Mouse (Mus musculus) kidney, embryonic 14.5 days (tissue): ENCODE measurements around the gene Ctns. TPM values are rescaled to one million over a fixed set of nuclear protein-coding genes. Genes with fewer than 3 reads are reported as not detected.

Source experiments
- ATAC-seq: fragments of 200-750 bp; cut with Nextera tagmentation; 2 replicates; pipeline ENCODE4 v1.8.0; 2017; ENCODE audit warnings: moderate number of reproducible peaks, mild to moderate bottlenecking, moderate TSS enrichment, moderate library complexity; ENCODE audit not compliant: low FRiP score, low TSS enrichment
- H3K27ac ChIP-seq: fragments of 300-500 bp; sonication (generic); 2 replicates; pipeline ENCODE4 v1.5.1; 2014; ENCODE audit warnings: low read depth, mild to moderate bottlenecking, low read length, moderate library complexity, mixed read lengths
- H3K27me3 ChIP-seq: fragments of 300-500 bp; sonication (generic); 2 replicates; pipeline ENCODE4 v1.6.1; 2014; ENCODE audit warnings: mild to moderate bottlenecking, low read length; ENCODE audit not compliant: control insufficient read depth, insufficient read depth
- H3K36me3 ChIP-seq: fragments of 300-500 bp; sonication (generic); 2 replicates; pipeline ENCODE4 v1.6.1; 2014; ENCODE audit warnings: low read length, mixed read lengths; ENCODE audit not compliant: control insufficient read depth, insufficient read depth
- H3K4me1 ChIP-seq: fragments of 300-500 bp; sonication (generic); 2 replicates; pipeline ENCODE4 v1.6.1; 2014; ENCODE audit warnings: low read length, mixed read lengths; ENCODE audit not compliant: control insufficient read depth, insufficient read depth
- H3K4me2 ChIP-seq: fragments of 300-500 bp; sonication (generic); replicated peaks from 2 replicates; pipeline ENCODE4 v1.6.1; 2014; ENCODE audit warnings: low read depth, mild to moderate bottlenecking, low read length
- H3K4me3 ChIP-seq: fragments of 300-500 bp; sonication (generic); 2 replicates; pipeline ENCODE4 v1.5.1; 2014; ENCODE audit warnings: mild to moderate bottlenecking, low read length
- H3K9ac ChIP-seq: fragments of 300-500 bp; sonication (generic); 2 replicates; pipeline ENCODE4 v1.6.1; 2014; ENCODE audit warnings: low read depth, mild to moderate bottlenecking, low read length, moderate library complexity
- H3K9me3 ChIP-seq: fragments of 300-500 bp; sonication (generic); 2 replicates; pipeline ENCODE4 v1.6.1; 2016; ENCODE audit warnings: low read length; ENCODE audit not compliant: control insufficient read depth
- WGBS: fragments of 180-500 bp; shearing (Covaris S2); extraction: QIAGEN DNeasy Blood & Tissue Kit; methylation state at CpG from one replicate; pipeline ENCODE4 v1.1.7; 2014; 5-methylcytosine and 5-hydroxymethylcytosine counted together
- polyA plus RNA-seq: library from polyadenylated mRNA; unstranded; fragments of >200 nt; fragmentation: Nextera tagmentation; extraction: Ambion mirVana; gene quantifications from 2 replicates; pipeline ENCODE4 v1.2.1, GENCODE M21; 2014

The Ctns gene
- polyA plus RNA-seq, 1 experiment from 2014 or later = 19.5 TPM

- no peak overlapping the region for H3K4me3 ChIP-seq
- H3K36me3 ChIP-seq = no peaks in the 10 kb centered on the region
- H3K4me2 ChIP-seq = no peak overlapping the region
- no peaks in the 10 kb centered on the region for H3K9me3 ChIP-seq
- H3K9ac ChIP-seq = no peak overlapping the region
- ATAC-seq = no peak
- WGBS = 87% methylated on average over 4 of the region's 4 CpGs
- H3K4me1 ChIP-seq = peaks cover 6% of the 10 kb centered on the region; the same call in 1 of the 2 replicates
- peaks cover 11% of the 10 kb centered on the region for H3K27me3 ChIP-seq
- no peak overlapping the region for H3K27ac ChIP-seq
Measured at GRCm38 (mm10) chr11:73161616-73162015, 37.2 kb downstream of the Ctns start.

GRCm38 (mm10) chr11:73160811-73161200 is 38.0 kb downstream of the Ctns start:
- H3K4me2 ChIP-seq = peak overlapping the region; percentile 89
- no peaks in the 10 kb centered on the region for H3K9me3 ChIP-seq
- ATAC-seq = peak; percentile 21; the same call in 1 of the 2 replicates
- no peak overlapping the region for H3K27ac ChIP-seq
- H3K36me3 ChIP-seq = no peaks in the 10 kb centered on the region
- peaks cover 6% of the 10 kb centered on the region; the same call in 1 of the 2 replicates for H3K4me1 ChIP-seq
- peak overlapping the region; percentile 44 for H3K4me3 ChIP-seq
- H3K9ac ChIP-seq = no peak overlapping the region
- 17% methylated on average over 6 of the region's 6 CpGs for whole genome bisulfite sequencing
- H3K27me3 ChIP-seq = peaks cover 11% of the 10 kb centered on the region

GRCm38 (mm10) chr11:73159957-73160810 is 38.7 kb downstream of the Ctns start, which contains the start of gene P2rx5:
Gene P2rx5, plus strand, starts transcription at chr11:73160421.
- Histone ChIP-seq H3K4me2 (peak within 1 kb of the TSS; percentile 89), H3K36me3 (no peaks in the 10 kb centered on the region), H3K4me1 (peaks cover 6% of the 10 kb centered on the region; the same call in 1 of the 2 replicates), H3K27ac (no peak within 1 kb of the TSS), H3K4me3 (peak within 1 kb of the TSS; percentile 44), H3K27me3 (peaks cover 11% of the 10 kb centered on the region), H3K9me3 (no peaks in the 10 kb centered on the region), H3K9ac (peak within 1 kb of the TSS; percentile 51)
- ATAC-seq = peak; percentile 74
- 2% methylated on average over 49 of the region's 49 CpGs for WGBS

GRCm38 (mm10) chr11:73155071-73155470 is 43.8 kb downstream of the Ctns start:
- no peaks in the 10 kb centered on the region for H3K9me3 ChIP-seq
- no peaks in the 10 kb centered on the region for H3K4me1 ChIP-seq
- ATAC-seq = no peak
- H3K4me2 ChIP-seq = no peak overlapping the region
- WGBS = 79% methylated on average over 6 of the region's 6 CpGs
- H3K9ac ChIP-seq = no peak overlapping the region
- no peak overlapping the region for H3K27ac ChIP-seq
- no peaks in the 10 kb centered on the region for H3K36me3 ChIP-seq
- H3K27me3 ChIP-seq = peaks cover 6% of the 10 kb centered on the region; the same call in 1 of the 2 replicates
- H3K4me3 ChIP-seq = no peak overlapping the region

GRCm38 (mm10) chr11:73148209-73148608 is 50.6 kb downstream of the Ctns start:
- Histone ChIP-seq H3K4me3 (no peak overlapping the region), H3K4me1 (no peaks in the 10 kb centered on the region), H3K36me3 (no peaks in the 10 kb centered on the region), H3K27ac (no peak overlapping the region), H3K4me2 (no peak overlapping the region), H3K9me3 (no peaks in the 10 kb centered on the region), H3K9ac (no peak overlapping the region), H3K27me3 (no peaks in the 10 kb centered on the region)
- 85% methylated on average over 9 of the region's 9 CpGs for WGBS
- ATAC-seq = no peak

GRCm38 (mm10) chr11:73146975-73147365 is 51.9 kb downstream of the Ctns start:
- no peaks in the 10 kb centered on the region for H3K9me3 ChIP-seq
- no peak for ATAC-seq
- H3K36me3 ChIP-seq = no peaks in the 10 kb centered on the region
- no peak overlapping the region for H3K27ac ChIP-seq
- H3K4me3 ChIP-seq = no peak overlapping the region
- H3K9ac ChIP-seq = no peak overlapping the region
- no peaks in the 10 kb centered on the region for H3K4me1 ChIP-seq
- H3K4me2 ChIP-seq = no peak overlapping the region
- 60% methylated on average over 7 of the region's 7 CpGs for WGBS
- no peaks in the 10 kb centered on the region for H3K27me3 ChIP-seq

- Histone ChIP-seq H3K4me1 (no peaks in the 10 kb centered on the region), H3K9ac (no peak overlapping the region), H3K27ac (no peak overlapping the region), H3K4me2 (no peak overlapping the region), H3K4me3 (no peak overlapping the region), H3K36me3 (no peaks in the 10 kb centered on the region), H3K27me3 (no peaks in the 10 kb centered on the region), H3K9me3 (no peaks in the 10 kb centered on the region)
- ATAC-seq = no peak
- 62% methylated on average over 11 of the region's 11 CpGs for WGBS
Measured at GRCm38 (mm10) chr11:73146026-73146974, 52.5 kb downstream of the Ctns start.

- H3K9me3 ChIP-seq = no peaks in the 10 kb centered on the region
- no peaks in the 10 kb centered on the region for H3K4me1 ChIP-seq
- WGBS = 68% methylated on average over 1 of the region's 1 CpGs
- H3K27ac ChIP-seq = no peak overlapping the region
- H3K27me3 ChIP-seq = no peaks in the 10 kb centered on the region
- no peak overlapping the region for H3K4me3 ChIP-seq
- H3K36me3 ChIP-seq = no peaks in the 10 kb centered on the region
- H3K4me2 ChIP-seq = no peak overlapping the region
- no peak overlapping the region for H3K9ac ChIP-seq
- ATAC-seq = no peak
Measured at GRCm38 (mm10) chr11:73144261-73144681, 54.6 kb downstream of the Ctns start.
